Mouse (Mus musculus) intestine, embryonic 16.5 days (tissue): ENCODE results near the gene Rbbp8nl. TPM values are rescaled to one million over a fixed set of nuclear protein-coding genes. Genes with fewer than 3 reads are reported as not detected.

ENCODE experiments used
- ATAC-seq: fragments of 200-750 bp; cut with Nextera tagmentation; 2 replicates; pipeline ENCODE4 v1.8.0; 2017; ENCODE audit warnings: moderate TSS enrichment, moderate library complexity
- H3K27ac ChIP-seq: fragments of 300-500 bp; sonication (generic); 2 replicates; pipeline ENCODE4 v1.5.1; 2014; ENCODE audit warnings: mild to moderate bottlenecking, low read length
- H3K27me3 ChIP-seq: fragments of 300-500 bp; sonication (generic); replicated peaks from 2 replicates; pipeline ENCODE4 v1.6.1; 2014; ENCODE audit warnings: low read length, control low read depth, mixed read lengths; ENCODE audit not compliant: control insufficient read depth, insufficient read depth
- H3K36me3 ChIP-seq: fragments of 300-500 bp; sonication (generic); 2 replicates; pipeline ENCODE4 v1.6.1; 2014; ENCODE audit warnings: low read length, control low read depth; ENCODE audit not compliant: control insufficient read depth, insufficient read depth
- H3K4me1 ChIP-seq: fragments of 300-500 bp; sonication (generic); 2 replicates; pipeline ENCODE4 v1.6.1; 2014; ENCODE audit warnings: low read length, control low read depth, mixed read lengths; ENCODE audit not compliant: control insufficient read depth, insufficient read depth
- H3K4me2 ChIP-seq: fragments of 300-500 bp; sonication (generic); 2 replicates; pipeline ENCODE4 v1.6.1; 2014; ENCODE audit warnings: low read depth, low read length, control low read depth
- H3K4me3 ChIP-seq: fragments of 300-500 bp; sonication (generic); 2 replicates; pipeline ENCODE4 v1.5.1; 2014; ENCODE audit warnings: mild to moderate bottlenecking, low read length
- H3K9ac ChIP-seq: fragments of 300-500 bp; sonication (generic); 2 replicates; pipeline ENCODE4 v1.6.1; 2014; ENCODE audit warnings: low read depth, low read length
- H3K9me3 ChIP-seq: fragments of 300-500 bp; sonication (generic); 2 replicates; pipeline ENCODE4 v1.6.1; 2016; ENCODE audit warnings: low read length, control low read depth; ENCODE audit not compliant: control insufficient read depth
- WGBS: fragments of 180-500 bp; shearing (Covaris S2); extraction: QIAGEN DNeasy Blood & Tissue Kit; methylation state at CpG from one replicate; pipeline ENCODE4 v1.1.7; 2014; 5-methylcytosine and 5-hydroxymethylcytosine counted together
- polyA plus RNA-seq: library from polyadenylated mRNA; unstranded; fragments of >200 nt; fragmentation: Nextera tagmentation; extraction: Ambion mirVana; gene quantifications from 2 replicates; pipeline ENCODE4 v1.2.1, GENCODE M21; 2015

Rbbp8nl gene
- polyA plus RNA-seq, 1 experiment from 2014 or later = 2.5 TPM

- no peaks in the 10 kb centered on the region for H3K9me3 ChIP-seq
- no peak overlapping the region for H3K27ac ChIP-seq
- no peak overlapping the region for H3K4me3 ChIP-seq
- no peak overlapping the region for H3K4me2 ChIP-seq
- H3K27me3 ChIP-seq = no peaks in the 10 kb centered on the region
- no peak overlapping the region for H3K9ac ChIP-seq
- H3K36me3 ChIP-seq = no peaks in the 10 kb centered on the region
- H3K4me1 ChIP-seq = peaks cover 32% of the 10 kb centered on the region
- no peak for ATAC-seq
- WGBS = 90% methylated on average over 2 of the region's 2 CpGs
Measured at GRCm38 (mm10) chr2:180274523-180274922, 15.2 kb downstream of the Rbbp8nl start.

- ATAC-seq = peak; percentile 87
- WGBS = 4% methylated on average over 68 of the region's 68 CpGs
Measured at GRCm38 (mm10) chr2:180273394-180274244, 16.1 kb downstream of the Rbbp8nl start, which contains the start of gene Cables2. Cables2 (minus strand) TSS chr2:180273496.

GRCm38 (mm10) chr2:180272884-180273321, 16.8 kb downstream of the Rbbp8nl start:
- no peaks in the 10 kb centered on the region for H3K27me3 ChIP-seq
- ATAC-seq = peak; percentile 18

More at GRCm38 (mm10) chr2:180273394-180274244, 16.1 kb downstream of the Rbbp8nl start, which contains the start of gene Cables2:
- H3K27me3 ChIP-seq = no peaks in the 10 kb centered on the region
- H3K9me3 ChIP-seq = no peaks in the 10 kb centered on the region
- peak within 1 kb of the TSS; percentile 85 for H3K4me3 ChIP-seq
- H3K27ac ChIP-seq = peak within 1 kb of the TSS; percentile 77
- H3K4me2 ChIP-seq = peak within 1 kb of the TSS; percentile 91
- H3K36me3 ChIP-seq = no peaks in the 10 kb centered on the region
- peaks cover 32% of the 10 kb centered on the region for H3K4me1 ChIP-seq
- H3K9ac ChIP-seq = peak within 1 kb of the TSS; percentile 94

GRCm38 (mm10) chr2:180271804-180272395, 17.8 kb downstream of the Rbbp8nl start:
- H3K9ac ChIP-seq = peak overlapping the region; percentile 94
- H3K4me2 ChIP-seq = peak overlapping the region; percentile 91
- H3K9me3 ChIP-seq = no peaks in the 10 kb centered on the region
- H3K36me3 ChIP-seq = 0 out of 2 replicates have a peak, but pooled peaks cover 4% of the 10 kb centered on the region
- no peaks in the 10 kb centered on the region for H3K27me3 ChIP-seq
- no peak overlapping the region for H3K27ac ChIP-seq
- 64% methylated on average over 5 of the region's 5 CpGs for WGBS
- no peak for ATAC-seq
- peaks cover 22% of the 10 kb centered on the region; the same call in 1 of the 2 replicates for H3K4me1 ChIP-seq
- peak overlapping the region; percentile 85 for H3K4me3 ChIP-seq

More at GRCm38 (mm10) chr2:180272884-180273321, 16.8 kb downstream of the Rbbp8nl start:
- under 1% methylated on average over 30 of the region's 37 CpGs for WGBS
- H3K4me1 ChIP-seq = peaks cover 30% of the 10 kb centered on the region
- H3K27ac ChIP-seq = peak overlapping the region; percentile 52; the same call in 1 of the 2 replicates
- H3K36me3 ChIP-seq = 0 out of 2 replicates have a peak, but pooled peaks cover 3% of the 10 kb centered on the region
- H3K9ac ChIP-seq = peak overlapping the region; percentile 94
- peak overlapping the region; percentile 91 for H3K4me2 ChIP-seq
- no peaks in the 10 kb centered on the region for H3K9me3 ChIP-seq
- peak overlapping the region; percentile 85 for H3K4me3 ChIP-seq

GRCm38 (mm10) chr2:180270537-180271255, 19.0 kb downstream of the Rbbp8nl start:
- H3K4me2 ChIP-seq = no peak overlapping the region
- H3K27me3 ChIP-seq = no peaks in the 10 kb centered on the region
- H3K27ac ChIP-seq = no peak overlapping the region
- H3K36me3 ChIP-seq = 0 out of 2 replicates have a peak, but pooled peaks cover 4% of the 10 kb centered on the region
- WGBS = 66% methylated on average over 7 of the region's 7 CpGs
- H3K9ac ChIP-seq = no peak overlapping the region
- no peaks in the 10 kb centered on the region for H3K9me3 ChIP-seq
- H3K4me1 ChIP-seq = peaks cover 20% of the 10 kb centered on the region; the same call in 1 of the 2 replicates
- ATAC-seq = no peak
- H3K4me3 ChIP-seq = no peak overlapping the region

GRCm38 (mm10) chr2:180269329-180269728, 20.4 kb downstream of the Rbbp8nl start:
- no peak for ATAC-seq
- Histone ChIP-seq H3K4me1 (peaks cover 15% of the 10 kb centered on the region; the same call in 1 of the 2 replicates), H3K4me3 (no peak overlapping the region), H3K9me3 (no peaks in the 10 kb centered on the region), H3K27ac (no peak overlapping the region), H3K36me3 (0 out of 2 replicates have a peak, but pooled peaks cover 4% of the 10 kb centered on the region), H3K27me3 (no peaks in the 10 kb centered on the region), H3K4me2 (no peak overlapping the region), H3K9ac (no peak overlapping the region)
- 92% methylated on average over 10 of the region's 10 CpGs for WGBS

GRCm38 (mm10) chr2:180267955-180268354, 21.7 kb downstream of the Rbbp8nl start:
- Histone ChIP-seq H3K27ac (no peak overlapping the region), H3K27me3 (no peaks in the 10 kb centered on the region), H3K9ac (no peak overlapping the region), H3K4me2 (no peak overlapping the region), H3K9me3 (no peaks in the 10 kb centered on the region), H3K36me3 (0 out of 2 replicates have a peak, but pooled peaks cover 4% of the 10 kb centered on the region), H3K4me3 (no peak overlapping the region), H3K4me1 (peaks cover 12% of the 10 kb centered on the region; the same call in 1 of the 2 replicates)
- 62% methylated on average over 2 of the region's 2 CpGs for WGBS
- no peak for ATAC-seq

- Histone ChIP-seq H3K4me1 (peaks cover 7% of the 10 kb centered on the region; the same call in 1 of the 2 replicates), H3K9me3 (no peaks in the 10 kb centered on the region), H3K4me3 (no peak overlapping the region), H3K36me3 (0 out of 2 replicates have a peak, but pooled peaks cover 12% of the 10 kb centered on the region), H3K27ac (0 out of 2 replicates have a peak overlapping the region, but pooled peaks have one; percentile 21), H3K9ac (no peak overlapping the region), H3K27me3 (no peaks in the 10 kb centered on the region), H3K4me2 (no peak overlapping the region)
- ATAC-seq = no peak
- WGBS = 86% methylated on average over 10 of the region's 10 CpGs
Measured at GRCm38 (mm10) chr2:180262891-180263290, 26.8 kb downstream of the Rbbp8nl start.
